Mouse (Mus musculus): ENCODE data around the gene Arhgap8. TPM values are rescaled to one million over a fixed set of nuclear protein-coding genes. Genes with fewer than 3 reads are reported as not detected.
"Not testable (repeated sequence)": the region's sequence is repeated elsewhere in the genome, so short reads cannot be mapped to it uniquely, and the experiment has no call there.

Gene Arhgap8
- polyA plus RNA-seq, 1 experiment from 2014 or later: 0.37 TPM

- no peaks in the 10 kb centered on the region for H3K36me3 ChIP-seq (ENCODE audit: control insufficient read depth, insufficient read depth, low read length)
- no peak for DNase-seq (ENCODE audit: low spot score)
- no peak overlapping the region for H3K9ac ChIP-seq (ENCODE audit: low read length)
- peak overlapping the region; percentile 8 for H3K4me3 ChIP-seq (ENCODE audit: low read depth, low read length)
- peaks cover 7% of the 10 kb centered on the region; the same call in 1 of the 2 replicates for H3K4me1 ChIP-seq (ENCODE audit: control insufficient read depth, insufficient read depth, low read length)
- H3K27me3 ChIP-seq (replicated peaks; ENCODE audit: control insufficient read depth, insufficient read depth, low read length): peaks cover 27% of the 10 kb centered on the region
- no peak overlapping the region for H3K27ac ChIP-seq (ENCODE audit: low read depth, low read length)
- ATAC-seq: no peak
- 4% methylated on average over 33 of the region's 33 CpGs for WGBS
- H3K4me2 ChIP-seq (ENCODE audit: low read length): peak overlapping the region; percentile 40
- H3K9me3 ChIP-seq (replicated peaks; ENCODE audit: control insufficient read depth, low read length): no peaks in the 10 kb centered on the region
Observed at GRCm38 (mm10) chr15:84720291-84721204, 696 bp downstream of the Arhgap8 start.

- H3K9ac ChIP-seq (ENCODE audit: low read length); H3K4me3 ChIP-seq (ENCODE audit: low read depth, low read length); H3K4me1 ChIP-seq (ENCODE audit: control insufficient read depth, insufficient read depth, low read length); DNase-seq (ENCODE audit: low spot score); ATAC-seq; H3K4me2 ChIP-seq (ENCODE audit: low read length); H3K27ac ChIP-seq (ENCODE audit: low read depth, low read length); H3K36me3 ChIP-seq (ENCODE audit: control insufficient read depth, insufficient read depth, low read length); H3K9me3 ChIP-seq (replicated peaks; ENCODE audit: control insufficient read depth, low read length): not testable (repeated sequence)
- H3K27me3 ChIP-seq (replicated peaks; ENCODE audit: control insufficient read depth, insufficient read depth, low read length): peaks cover 27% of the 10 kb centered on the region
- 91% methylated on average over 1 of the region's 1 CpGs for WGBS
Observed at GRCm38 (mm10) chr15:84723656-84724055, 3.8 kb downstream of the Arhgap8 start.

- H3K27me3 ChIP-seq (replicated peaks; ENCODE audit: control insufficient read depth, insufficient read depth, low read length): peaks cover 22% of the 10 kb centered on the region
- no peak overlapping the region for H3K27ac ChIP-seq (ENCODE audit: low read depth, low read length)
- H3K9ac ChIP-seq (ENCODE audit: low read length): no peak overlapping the region
- no peaks in the 10 kb centered on the region for H3K9me3 ChIP-seq (replicated peaks; ENCODE audit: control insufficient read depth, low read length)
- peaks cover 7% of the 10 kb centered on the region; the same call in 1 of the 2 replicates for H3K4me1 ChIP-seq (ENCODE audit: control insufficient read depth, insufficient read depth, low read length)
- no peak overlapping the region for H3K4me3 ChIP-seq (ENCODE audit: low read depth, low read length)
- ATAC-seq (no peak), DNase-seq (ENCODE audit: low spot score) (no peak)
- WGBS: 71% methylated on average over 4 of the region's 4 CpGs
- no peaks in the 10 kb centered on the region for H3K36me3 ChIP-seq (ENCODE audit: control insufficient read depth, insufficient read depth, low read length)
- no peak overlapping the region for H3K4me2 ChIP-seq (ENCODE audit: low read length)
Observed at GRCm38 (mm10) chr15:84724199-84724598, 4.3 kb downstream of the Arhgap8 start.

- ATAC-seq (no peak), DNase-seq (ENCODE audit: low spot score) (peak; percentile 10)
- Histone ChIP-seq H3K9ac (ENCODE audit: low read length) (no peak overlapping the region), H3K4me3 (ENCODE audit: low read depth, low read length) (no peak overlapping the region), H3K4me2 (ENCODE audit: low read length) (no peak overlapping the region), H3K4me1 (ENCODE audit: control insufficient read depth, insufficient read depth, low read length) (no peaks in the 10 kb centered on the region), H3K27me3 (replicated peaks; ENCODE audit: control insufficient read depth, insufficient read depth, low read length) (no peaks in the 10 kb centered on the region), H3K27ac (ENCODE audit: low read depth, low read length) (no peak overlapping the region), H3K9me3 (replicated peaks; ENCODE audit: control insufficient read depth, low read length) (no peaks in the 10 kb centered on the region), H3K36me3 (ENCODE audit: control insufficient read depth, insufficient read depth, low read length) (no peaks in the 10 kb centered on the region)
- WGBS: 66% methylated on average over 6 of the region's 6 CpGs
Observed at GRCm38 (mm10) chr15:84729685-84730084, 9.8 kb downstream of the Arhgap8 start.

GRCm38 (mm10) chr15:84730893-84731292, 11.0 kb downstream of the Arhgap8 start:
- Histone ChIP-seq H3K9me3 (replicated peaks; ENCODE audit: control insufficient read depth, low read length) (no peaks in the 10 kb centered on the region), H3K4me1 (ENCODE audit: control insufficient read depth, insufficient read depth, low read length) (no peaks in the 10 kb centered on the region), H3K4me3 (ENCODE audit: low read depth, low read length) (no peak overlapping the region), H3K27ac (ENCODE audit: low read depth, low read length) (no peak overlapping the region), H3K27me3 (replicated peaks; ENCODE audit: control insufficient read depth, insufficient read depth, low read length) (no peaks in the 10 kb centered on the region), H3K36me3 (ENCODE audit: control insufficient read depth, insufficient read depth, low read length) (no peaks in the 10 kb centered on the region), H3K4me2 (ENCODE audit: low read length) (no peak overlapping the region), H3K9ac (ENCODE audit: low read length) (no peak overlapping the region)
- 33% methylated on average over 1 of the region's 1 CpGs for WGBS
- no peak for ATAC-seq
- no peak for DNase-seq (ENCODE audit: low spot score)

GRCm38 (mm10) chr15:84731676-84732424, 12.0 kb downstream of the Arhgap8 start:
- DNase-seq (ENCODE audit: low spot score): no peak
- H3K9ac ChIP-seq (ENCODE audit: low read length): no peak overlapping the region

GRCm38 (mm10) chr15:84732425-84732749, 12.5 kb downstream of the Arhgap8 start:
- no peak overlapping the region for H3K4me2 ChIP-seq (ENCODE audit: low read length)
- H3K27ac ChIP-seq (ENCODE audit: low read depth, low read length): no peak overlapping the region
- DNase-seq (ENCODE audit: low spot score) (no peak), ATAC-seq (no peak)
- H3K36me3 ChIP-seq (ENCODE audit: control insufficient read depth, insufficient read depth, low read length): no peaks in the 10 kb centered on the region
- H3K4me3 ChIP-seq (ENCODE audit: low read depth, low read length): no peak overlapping the region
- H3K9me3 ChIP-seq (replicated peaks; ENCODE audit: control insufficient read depth, low read length): no peaks in the 10 kb centered on the region
- no peaks in the 10 kb centered on the region for H3K4me1 ChIP-seq (ENCODE audit: control insufficient read depth, insufficient read depth, low read length)
- H3K9ac ChIP-seq (ENCODE audit: low read length): no peak overlapping the region
- WGBS: 62% methylated on average over 4 of the region's 4 CpGs
- no peaks in the 10 kb centered on the region for H3K27me3 ChIP-seq (replicated peaks; ENCODE audit: control insufficient read depth, insufficient read depth, low read length)

More at GRCm38 (mm10) chr15:84731676-84732424, 12.0 kb downstream of the Arhgap8 start:
- Histone ChIP-seq H3K4me1 (ENCODE audit: control insufficient read depth, insufficient read depth, low read length) (no peaks in the 10 kb centered on the region), H3K36me3 (ENCODE audit: control insufficient read depth, insufficient read depth, low read length) (no peaks in the 10 kb centered on the region), H3K4me3 (ENCODE audit: low read depth, low read length) (no peak overlapping the region), H3K4me2 (ENCODE audit: low read length) (no peak overlapping the region), H3K9me3 (replicated peaks; ENCODE audit: control insufficient read depth, low read length) (no peaks in the 10 kb centered on the region), H3K27me3 (replicated peaks; ENCODE audit: control insufficient read depth, insufficient read depth, low read length) (no peaks in the 10 kb centered on the region), H3K27ac (ENCODE audit: low read depth, low read length) (no peak overlapping the region)
- 68% methylated on average over 18 of the region's 18 CpGs for WGBS
- ATAC-seq: no peak

- ATAC-seq (peak; percentile 69), DNase-seq (ENCODE audit: low spot score) (peak; percentile 48)
- Histone ChIP-seq H3K4me1 (ENCODE audit: control insufficient read depth, insufficient read depth, low read length) (no peaks in the 10 kb centered on the region), H3K4me2 (ENCODE audit: low read length) (no peak overlapping the region), H3K27ac (ENCODE audit: low read depth, low read length) (no peak overlapping the region), H3K9ac (ENCODE audit: low read length) (no peak overlapping the region), H3K27me3 (replicated peaks; ENCODE audit: control insufficient read depth, insufficient read depth, low read length) (no peaks in the 10 kb centered on the region), H3K9me3 (replicated peaks; ENCODE audit: control insufficient read depth, low read length) (no peaks in the 10 kb centered on the region), H3K36me3 (ENCODE audit: control insufficient read depth, insufficient read depth, low read length) (no peaks in the 10 kb centered on the region), H3K4me3 (ENCODE audit: low read depth, low read length) (no peak overlapping the region)
- WGBS: 42% methylated on average over 11 of the region's 11 CpGs
Observed at GRCm38 (mm10) chr15:84736346-84736993, 16.6 kb downstream of the Arhgap8 start.
